In the genomic region with DNA sequence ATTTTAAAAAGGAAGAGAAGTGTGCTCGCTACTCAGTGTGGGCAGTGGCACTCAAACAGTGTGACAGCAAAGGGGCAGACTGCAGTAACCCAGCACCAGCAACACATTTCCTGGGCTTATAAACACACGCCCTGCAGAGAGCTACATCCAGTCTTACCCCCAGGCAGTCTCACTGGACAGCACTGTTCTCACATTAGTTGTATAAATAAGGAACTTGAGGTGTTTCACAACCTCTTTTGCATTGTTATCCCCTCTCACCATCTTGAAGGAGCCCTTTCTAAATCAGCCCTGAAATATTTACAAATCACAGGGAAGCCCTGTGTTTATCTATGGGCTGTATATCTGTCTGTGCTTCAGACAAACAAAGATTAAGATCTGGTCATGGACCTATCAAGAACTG, we compare ENCODE assay signal across 14 mouse cellular contexts.
"Had no signal": no experiment of that assay in that cellular context is flagged by ENCODE, and none has a peak within 500 bp of the region (broad histone marks: within the 10 kb centered on the region; RNA-seq: fewer than 3 reads in every experiment).

No protein-coding gene starts in this region.

- DNase-seq: kidney, adult 11 months; kidney, postnatal 10 days; kidney, postnatal 4 days; layer of hippocampus, postnatal 36 days; lung, adult 18-20 months; lung, postnatal 4 days; midbrain, embryonic 14.5 days; retina, postnatal 1 day; right cerebral cortex, postnatal 4 days; spleen, adult 18-20 months had no signal

- H3K27me3 ChIP-seq: neural tube, embryonic 13.5 days had no signal

- H3K4me3 ChIP-seq: limb, embryonic 13.5 days; neural tube, embryonic 13.5 days had no signal

- H3K4me2 ChIP-seq: limb, embryonic 13.5 days; neural tube, embryonic 13.5 days had no signal

- H3K9me3 ChIP-seq: limb, embryonic 13.5 days; neural tube, embryonic 13.5 days had no signal

- H3K27ac ChIP-seq: limb, embryonic 13.5 days; liver, embryonic 14.5 days; neural tube, embryonic 13.5 days; stomach, postnatal 0 days had no signal

- H3K9ac ChIP-seq: limb, embryonic 13.5 days; liver, embryonic 14.5 days; neural tube, embryonic 13.5 days had no signal
